Mouse (Mus musculus) liver, adult 2 months (tissue): ENCODE results near the gene Bag3.

Source experiments
- CTCF ChIP-seq: fragments of 200-500 bp; IDR thresholded peaks from 2 replicates; pipeline ENCODE4 v1.5.1; 2011; ENCODE audit warnings: low read depth, low read length, control low read depth
- POLR2A ChIP-seq: fragments of 200-500 bp; IDR thresholded peaks from 2 replicates; pipeline ENCODE4 v1.6.1; 2011; ENCODE audit warnings: low read length, control low read depth; ENCODE audit not compliant: insufficient read depth; ENCODE audit errors: extremely low read depth

DNA sequence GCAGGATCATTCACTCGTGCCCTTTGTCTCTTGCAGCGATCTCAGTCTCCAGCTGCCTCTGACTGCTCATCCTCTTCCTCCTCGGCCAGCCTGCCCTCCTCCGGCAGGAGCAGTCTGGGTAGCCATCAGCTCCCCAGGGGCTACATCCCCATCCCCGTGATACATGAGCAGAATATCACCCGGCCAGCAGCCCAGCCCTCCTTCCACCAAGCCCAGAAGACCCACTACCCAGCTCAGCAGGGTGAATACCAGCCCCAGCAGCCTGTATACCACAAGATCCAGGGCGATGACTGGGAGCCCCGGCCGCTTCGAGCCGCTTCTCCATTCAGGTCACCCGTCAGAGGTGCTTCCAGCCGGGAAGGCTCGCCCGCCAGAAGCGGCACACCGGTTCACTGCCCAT is 18.4 kb downstream of the Bag3 start:
- TF ChIP-seq POLR2A = no peak
- TF ChIP-seq CTCF = no peak
